Mouse (Mus musculus) midbrain, embryonic 13.5 days (tissue): ENCODE results near the gene Ap1g2. TPM values are rescaled to one million over a fixed set of nuclear protein-coding genes. Genes with fewer than 3 reads are reported as not detected.

Experiments used
- ATAC-seq: fragments of 200-750 bp; cut with Nextera tagmentation; 2 replicates; pipeline ENCODE4 v1.8.0; 2017; ENCODE audit warnings: mild to moderate bottlenecking, moderate TSS enrichment, moderate library complexity
- H3K27ac ChIP-seq: fragments of 300-500 bp; sonication (generic); 2 replicates; pipeline ENCODE4 v1.5.1; 2015; ENCODE audit warnings: inconsistent platforms, mild to moderate bottlenecking, moderate library complexity
- H3K27me3 ChIP-seq: fragments of 300-500 bp; sonication (generic); 2 replicates; pipeline ENCODE4 v1.6.1; 2015; ENCODE audit warnings: mild to moderate bottlenecking, inconsistent platforms
- H3K36me3 ChIP-seq: fragments of 300-500 bp; sonication (generic); 2 replicates; pipeline ENCODE4 v1.6.1; 2015; ENCODE audit warnings: mild to moderate bottlenecking, inconsistent platforms
- H3K4me1 ChIP-seq: fragments of 300-500 bp; sonication (generic); replicated peaks from 2 replicates; pipeline ENCODE4 v1.6.1; 2015; ENCODE audit warnings: inconsistent platforms
- H3K4me2 ChIP-seq: fragments of 300-500 bp; sonication (generic); replicated peaks from 2 replicates; pipeline ENCODE4 v1.6.1; 2015; ENCODE audit warnings: moderate library complexity, mild to moderate bottlenecking, inconsistent platforms
- H3K4me3 ChIP-seq: fragments of 300-500 bp; sonication (generic); replicated peaks from 2 replicates; pipeline ENCODE4 v1.5.1; 2015; ENCODE audit warnings: mild to moderate bottlenecking, inconsistent platforms
- H3K9ac ChIP-seq: fragments of 300-500 bp; sonication (generic); replicated peaks from 2 replicates; pipeline ENCODE4 v1.6.1; 2015; ENCODE audit warnings: mild to moderate bottlenecking, inconsistent platforms
- H3K9me3 ChIP-seq: fragments of 300-500 bp; sonication (generic); 2 replicates; pipeline ENCODE4 v1.6.1; 2016; ENCODE audit warnings: mild to moderate bottlenecking, inconsistent platforms
- WGBS: fragments of 180-500 bp; shearing (Covaris S2); methylation state at CpG from one replicate; pipeline ENCODE4 v1.1.7; 2015; 5-methylcytosine and 5-hydroxymethylcytosine counted together
- polyA plus RNA-seq: library from polyadenylated mRNA; unstranded; fragments of >200 nt; fragmentation: Nextera tagmentation; extraction: Ambion mirVana; gene quantifications from 2 replicates; pipeline ENCODE4 v1.2.1, GENCODE M21; 2015

Gene Ap1g2
- polyA plus RNA-seq, 1 experiment from 2014 or later: 8.2 TPM

- Histone ChIP-seq H3K36me3 (peaks cover 8% of the 10 kb centered on the region), H3K27me3 (no peaks in the 10 kb centered on the region), H3K4me1 (peaks cover 65% of the 10 kb centered on the region), H3K27ac (peak overlapping the region; percentile 92), H3K4me3 (0 out of 2 replicates have a peak overlapping the region, but pooled peaks have one; percentile 3), H3K9ac (peak overlapping the region; percentile 61; the same call in 1 of the 2 replicates), H3K4me2 (peak overlapping the region; percentile 47), H3K9me3 (no peaks in the 10 kb centered on the region)
- peak; percentile 41 for ATAC-seq
- 24% methylated on average over 8 of the region's 8 CpGs for WGBS
Observed at GRCm38 (mm10) chr14:55079214-55079970, 27.0 kb downstream of the Ap1g2 start.

GRCm38 (mm10) chr14:55078366-55078989 lies 27.9 kb downstream of the Ap1g2 start:
- Histone ChIP-seq H3K4me1 (peaks cover 61% of the 10 kb centered on the region), H3K4me2 (peak overlapping the region; percentile 47), H3K9me3 (no peaks in the 10 kb centered on the region), H3K27me3 (no peaks in the 10 kb centered on the region), H3K9ac (peak overlapping the region; percentile 61), H3K36me3 (peaks cover 17% of the 10 kb centered on the region), H3K4me3 (peak overlapping the region; percentile 3; the same call in 1 of the 2 replicates), H3K27ac (peak overlapping the region; percentile 92)
- WGBS: 3% methylated on average over 23 of the region's 23 CpGs
- peak; percentile 64 for ATAC-seq

GRCm38 (mm10) chr14:55077481-55078365 lies 28.7 kb downstream of the Ap1g2 start:
- H3K4me1 ChIP-seq: peaks cover 61% of the 10 kb centered on the region
- H3K27ac ChIP-seq: peak overlapping the region; percentile 92
- H3K4me3 ChIP-seq: 0 out of 2 replicates have a peak overlapping the region, but pooled peaks have one; percentile 3
- H3K27me3 ChIP-seq: no peaks in the 10 kb centered on the region
- peak overlapping the region; percentile 61; the same call in 1 of the 2 replicates for H3K9ac ChIP-seq
- WGBS: 5% methylated on average over 15 of the region's 15 CpGs
- peak overlapping the region; percentile 47 for H3K4me2 ChIP-seq
- H3K9me3 ChIP-seq: no peaks in the 10 kb centered on the region
- H3K36me3 ChIP-seq: peaks cover 25% of the 10 kb centered on the region
- peak; percentile 53 for ATAC-seq

GRCm38 (mm10) chr14:55076956-55077355 lies 29.4 kb downstream of the Ap1g2 start:
- 55% methylated on average over 3 of the region's 3 CpGs for WGBS
- Histone ChIP-seq H3K4me3 (no peak overlapping the region), H3K27me3 (no peaks in the 10 kb centered on the region), H3K4me1 (peaks cover 63% of the 10 kb centered on the region), H3K9me3 (no peaks in the 10 kb centered on the region), H3K9ac (0 out of 2 replicates have a peak overlapping the region, but pooled peaks have one; percentile 42), H3K27ac (peak overlapping the region; percentile 92), H3K4me2 (no peak overlapping the region), H3K36me3 (peaks cover 32% of the 10 kb centered on the region)
- ATAC-seq: no peak

GRCm38 (mm10) chr14:55076224-55076623 lies 30.2 kb downstream of the Ap1g2 start:
- no peak for ATAC-seq
- WGBS: 62% methylated on average over 6 of the region's 6 CpGs

GRCm38 (mm10) chr14:55074416-55074815 lies 32.0 kb downstream of the Ap1g2 start:
- Histone ChIP-seq H3K9me3 (no peaks in the 10 kb centered on the region), H3K4me2 (no peak overlapping the region), H3K27ac (no peak overlapping the region), H3K4me3 (no peak overlapping the region), H3K4me1 (peaks cover 51% of the 10 kb centered on the region), H3K36me3 (peaks cover 58% of the 10 kb centered on the region), H3K9ac (no peak overlapping the region), H3K27me3 (no peaks in the 10 kb centered on the region)
- no peak for ATAC-seq
- WGBS: 95% methylated on average over 12 of the region's 12 CpGs

More at GRCm38 (mm10) chr14:55076224-55076623, 30.2 kb downstream of the Ap1g2 start:
- Histone ChIP-seq H3K9me3 (no peaks in the 10 kb centered on the region), H3K4me2 (no peak overlapping the region), H3K27me3 (no peaks in the 10 kb centered on the region), H3K36me3 (peaks cover 40% of the 10 kb centered on the region), H3K27ac (0 out of 2 replicates have a peak overlapping the region, but pooled peaks have one; percentile 7), H3K4me3 (no peak overlapping the region), H3K4me1 (peaks cover 62% of the 10 kb centered on the region), H3K9ac (no peak overlapping the region)

- Histone ChIP-seq H3K27ac (0 out of 2 replicates have a peak overlapping the region, but pooled peaks have one; percentile 30), H3K4me3 (no peak overlapping the region), H3K4me2 (no peak overlapping the region), H3K9me3 (no peaks in the 10 kb centered on the region), H3K36me3 (peaks cover 84% of the 10 kb centered on the region), H3K27me3 (no peaks in the 10 kb centered on the region), H3K4me1 (peaks cover 25% of the 10 kb centered on the region), H3K9ac (no peak overlapping the region; the same call in 1 of the 2 replicates)
- no peak for ATAC-seq
- 38% methylated on average over 19 of the region's 19 CpGs for WGBS
Observed at GRCm38 (mm10) chr14:55071756-55072155, 34.6 kb downstream of the Ap1g2 start.

- no peak overlapping the region for H3K27ac ChIP-seq
- ATAC-seq: no peak
- H3K36me3 ChIP-seq: peaks cover 92% of the 10 kb centered on the region
Observed at GRCm38 (mm10) chr14:55066042-55066441, 40.4 kb downstream of the Ap1g2 start.

GRCm38 (mm10) chr14:55065391-55065790 lies 41.0 kb downstream of the Ap1g2 start:
- no peaks in the 10 kb centered on the region for H3K27me3 ChIP-seq
- 91% methylated on average over 13 of the region's 13 CpGs for WGBS
- H3K4me1 ChIP-seq: peaks cover 34% of the 10 kb centered on the region
- no peak overlapping the region for H3K4me2 ChIP-seq
- no peaks in the 10 kb centered on the region for H3K9me3 ChIP-seq
- no peak for ATAC-seq
- H3K36me3 ChIP-seq: peaks cover 86% of the 10 kb centered on the region
- H3K4me3 ChIP-seq: no peak overlapping the region
- H3K27ac ChIP-seq: no peak overlapping the region
- H3K9ac ChIP-seq: no peak overlapping the region

More at GRCm38 (mm10) chr14:55066042-55066441, 40.4 kb downstream of the Ap1g2 start:
- no peak overlapping the region for H3K4me3 ChIP-seq
- 94% methylated on average over 8 of the region's 8 CpGs for WGBS
- no peaks in the 10 kb centered on the region for H3K9me3 ChIP-seq
- no peaks in the 10 kb centered on the region for H3K27me3 ChIP-seq
- H3K4me1 ChIP-seq: peaks cover 28% of the 10 kb centered on the region
- H3K4me2 ChIP-seq: no peak overlapping the region
- no peak overlapping the region for H3K9ac ChIP-seq

- H3K27me3 ChIP-seq: no peaks in the 10 kb centered on the region
- WGBS: 83% methylated on average over 35 of the region's 35 CpGs
- H3K4me2 ChIP-seq: no peak overlapping the region
- no peak for ATAC-seq
- no peak overlapping the region; the same call in 1 of the 2 replicates for H3K27ac ChIP-seq
- H3K9me3 ChIP-seq: no peaks in the 10 kb centered on the region
- H3K9ac ChIP-seq: no peak overlapping the region
- no peak overlapping the region for H3K4me3 ChIP-seq
- H3K4me1 ChIP-seq: peaks cover 39% of the 10 kb centered on the region
- peaks cover 79% of the 10 kb centered on the region for H3K36me3 ChIP-seq
Observed at GRCm38 (mm10) chr14:55064481-55065370, 41.7 kb downstream of the Ap1g2 start.
